Mouse (Mus musculus) naive thymus-derived CD4-positive, alpha-beta T cell, adult 5 months (primary cell): ENCODE results near the gene Agmat. TPM values are rescaled to one million over a fixed set of nuclear protein-coding genes. Genes with fewer than 3 reads are reported as not detected.

Experiments used
- polyA plus RNA-seq: library from polyadenylated mRNA; unstranded; fragments of 100-300 nt; shearing (Covaris generic); gene quantifications from one replicate; pipeline ENCODE4 v1.2.1, GENCODE M21; 2017

Agmat gene
- polyA plus RNA-seq: not detected

GRCm38 (mm10) chr4:141746578-141747346 is at the start of gene Agmat:
Agmat (plus strand) TSS chr4:141746672.

GRCm38 (mm10) chr4:141722731-141723672 is 23.5 kb upstream of the Agmat start, which contains the start of gene Ddi2:
Ddi2 (minus strand) TSS chr4:141723419.

GRCm38 (mm10) chr4:141790524-141790990 is 44.1 kb downstream of the Agmat start, which contains the start of gene Dnajc16:
Dnajc16 (minus strand) TSS chr4:141790931.

GRCm38 (mm10) chr4:141793282-141794151 is 47.0 kb downstream of the Agmat start, which contains the start of gene Casp9:
Casp9 (plus strand) TSS chr4:141793612.

Other genes with a start within 250 kb of the Agmat start
- 32.1 TPM for gene Spen, start 208.1 kb upstream of the Agmat start, polyA plus RNA-seq
- gene Fblim1, start 140.6 kb upstream of the Agmat start, polyA plus RNA-seq: not detected
- gene Tmem82, start 128.0 kb upstream of the Agmat start, polyA plus RNA-seq: not detected
- gene Slc25a34, start 122.9 kb upstream of the Agmat start, polyA plus RNA-seq: not detected
- gene Plekhm2, start 81.8 kb upstream of the Agmat start, polyA plus RNA-seq: 11.3 TPM
- gene Rsc1a1, start 61.1 kb upstream of the Agmat start, polyA plus RNA-seq: 3.4 TPM
- gene Ddi2, start 23.3 kb upstream of the Agmat start, polyA plus RNA-seq: 55.0 TPM
- gene Dnajc16, start 44.3 kb downstream of the Agmat start, polyA plus RNA-seq: 2.7 TPM
- gene Casp9, start 46.9 kb downstream of the Agmat start, polyA plus RNA-seq: 8.6 TPM
- not detected for gene Cela2a, start 79.5 kb downstream of the Agmat start, polyA plus RNA-seq
- gene Ctrc, start 99.7 kb downstream of the Agmat start, polyA plus RNA-seq: not detected
- 59.9 TPM for gene Efhd2, start 128.2 kb downstream of the Agmat start, polyA plus RNA-seq